Mouse (Mus musculus) megakaryocyte, embryonic 14.5 days (primary cell): Measurements from ENCODE around the gene Col1a1.

Experiments
- FLI1 ChIP-seq: IDR thresholded peaks from 2 replicates; pipeline ENCODE4 v1.6.1; 2012; ENCODE audit warnings: low read length, inconsistent platforms, mixed read lengths
- GATA1 ChIP-seq: IDR thresholded peaks from 3 replicates; pipeline ENCODE4 v1.6.1; 2012; ENCODE audit warnings: mixed read lengths, low read length, inconsistent platforms, borderline replicate concordance

- TF ChIP-seq GATA1 (no peak), FLI1 (no peak)
Observed at GRCm38 (mm10) chr11:94990749-94991577, 54.9 kb downstream of the Col1a1 start, which contains the start of gene Ppp1r9b.
